Mouse (Mus musculus): ENCODE measurements around the gene Spcs2. TPM values are rescaled to one million over a fixed set of nuclear protein-coding genes. Genes with fewer than 3 reads are reported as not detected.
A peak's percentile ranks its signal among the peaks of the same experiment; 100 is the strongest.

Spcs2 gene
- polyA plus RNA-seq, 1 experiment, result 111 TPM

DNA sequence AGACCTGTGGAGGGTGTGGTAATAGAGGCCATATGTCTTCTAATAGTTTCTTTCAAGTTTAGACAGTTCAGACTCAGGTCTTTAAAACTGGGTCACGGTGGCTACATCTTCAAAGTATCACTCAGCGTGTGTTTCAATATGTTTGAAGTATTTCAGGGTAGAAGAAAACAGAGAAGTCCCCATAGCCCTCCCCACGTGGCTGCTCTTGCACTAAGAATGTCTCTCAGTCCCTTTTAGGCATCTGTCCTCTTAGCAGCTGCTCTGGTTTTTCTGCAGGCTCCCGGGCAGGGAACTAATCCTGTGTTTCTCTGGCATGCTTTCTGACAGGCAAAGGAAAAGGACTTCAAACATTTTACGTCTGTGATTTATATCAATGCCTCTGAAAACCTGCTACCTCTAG is 12.6 kb upstream of the Spcs2 start:
- Histone ChIP-seq H3K79me2 (ENCODE audit: control insufficient read depth, insufficient read depth) (no peaks in the 10 kb centered on the region), H3K4me2 (ENCODE audit: low read depth) (no peak overlapping the region), H3K4me3 (no peak overlapping the region), H3K36me3 (ENCODE audit: control insufficient read depth, insufficient read depth) (no peaks in the 10 kb centered on the region), H3ac (ENCODE audit: control insufficient read depth, insufficient read length) (no peak overlapping the region), H3K27me3 (ENCODE audit: control insufficient read depth, insufficient read depth, insufficient read length) (peaks cover 4% of the 10 kb centered on the region)
- no peak for TF ChIP-seq MAX (IDR thresholded peaks at IDR 0.05; ENCODE audit: low read depth)
- no peak for TF ChIP-seq TCF3 (IDR thresholded peaks at IDR 0.05; ENCODE audit: insufficient read length, low read depth)
- TF ChIP-seq MYOG (IDR thresholded peaks at IDR 0.05; ENCODE audit: control insufficient read depth in 1 of 3, insufficient read depth in 1 of 3, insufficient read length in 2 of 3, low read depth in 2 of 3), result peak in 1 of 3 experiments; percentile 85
- no peak for TF ChIP-seq POLR2A (IDR thresholded peaks at IDR 0.05; ENCODE audit: insufficient read length, low read depth)
- TF ChIP-seq CEBPB (IDR thresholded peaks at IDR 0.05; ENCODE audit: insufficient read depth, poor library complexity, severe bottlenecking), result no peak
- no peak for TF ChIP-seq SRF (IDR thresholded peaks at IDR 0.05; ENCODE audit: control insufficient read depth, insufficient read length, low read depth)
- no peak for TF ChIP-seq USF1 (IDR thresholded peaks at IDR 0.05; ENCODE audit: low read depth)
- TF ChIP-seq E2F4 (IDR thresholded peaks at IDR 0.05; ENCODE audit: insufficient read depth), result no peak
- TF ChIP-seq MYOD1 (IDR thresholded peaks at IDR 0.05; ENCODE audit: control insufficient read depth in 1 of 3, insufficient read length in 2 of 3, low read depth in 2 of 3), result peak in 1 of 3 experiments; percentile 28
- no peak for TF ChIP-seq POLR2AphosphoS2 (IDR thresholded peaks at IDR 0.05; ENCODE audit: insufficient read length, low read depth)
- TF ChIP-seq TCF12 (IDR thresholded peaks at IDR 0.05; ENCODE audit: insufficient read depth, poor library complexity, severe bottlenecking), result no peak
- TF ChIP-seq REST (IDR thresholded peaks at IDR 0.05; ENCODE audit: insufficient read depth, insufficient read length), result no peak

DNA sequence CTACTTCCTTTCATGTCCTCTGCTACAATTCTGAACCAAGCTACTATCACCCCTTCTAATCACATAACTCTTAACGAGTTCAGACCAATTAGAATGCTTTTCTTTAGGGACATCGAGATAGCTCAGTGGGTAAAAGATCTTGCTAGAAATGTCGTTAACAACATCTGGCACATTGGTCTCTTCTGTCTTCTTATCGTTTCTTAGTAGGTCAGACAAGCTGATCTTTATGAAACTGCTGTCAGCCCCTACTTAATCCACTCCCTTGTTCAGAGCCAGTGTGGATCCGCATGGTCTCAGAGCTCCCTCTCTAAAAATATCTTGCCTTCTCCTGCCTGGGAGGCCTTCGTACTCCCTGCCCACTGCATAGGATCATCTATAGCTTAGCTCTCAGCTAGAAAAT is 10.7 kb upstream of the Spcs2 start:
- TF ChIP-seq TCF12 (IDR thresholded peaks at IDR 0.05; ENCODE audit: insufficient read depth, poor library complexity, severe bottlenecking) (no peak), POLR2AphosphoS2 (IDR thresholded peaks at IDR 0.05; ENCODE audit: insufficient read length, low read depth) (no peak), CEBPB (IDR thresholded peaks at IDR 0.05; ENCODE audit: insufficient read depth, poor library complexity, severe bottlenecking) (no peak), MYOD1 (IDR thresholded peaks at IDR 0.05; ENCODE audit: control insufficient read depth in 1 of 3, insufficient read length in 2 of 3, low read depth in 2 of 3) (no peak), POLR2A (IDR thresholded peaks at IDR 0.05; ENCODE audit: insufficient read length, low read depth) (no peak), TCF3 (IDR thresholded peaks at IDR 0.05; ENCODE audit: insufficient read length, low read depth) (no peak), SRF (IDR thresholded peaks at IDR 0.05; ENCODE audit: control insufficient read depth, insufficient read length, low read depth) (no peak), MAX (IDR thresholded peaks at IDR 0.05; ENCODE audit: low read depth) (no peak), USF1 (IDR thresholded peaks at IDR 0.05; ENCODE audit: low read depth) (no peak), E2F4 (IDR thresholded peaks at IDR 0.05; ENCODE audit: insufficient read depth) (no peak)
- no peak overlapping the region for H3ac ChIP-seq (ENCODE audit: control insufficient read depth, insufficient read length)
- peaks cover 4% of the 10 kb centered on the region for H3K27me3 ChIP-seq (ENCODE audit: control insufficient read depth, insufficient read depth, insufficient read length)
- H3K4me2 ChIP-seq (ENCODE audit: low read depth), result no peak overlapping the region
- H3K36me3 ChIP-seq (ENCODE audit: control insufficient read depth, insufficient read depth), result no peaks in the 10 kb centered on the region
- H3K79me2 ChIP-seq (ENCODE audit: control insufficient read depth, insufficient read depth), result no peaks in the 10 kb centered on the region
- H3K4me3 ChIP-seq, result no peak overlapping the region

DNA sequence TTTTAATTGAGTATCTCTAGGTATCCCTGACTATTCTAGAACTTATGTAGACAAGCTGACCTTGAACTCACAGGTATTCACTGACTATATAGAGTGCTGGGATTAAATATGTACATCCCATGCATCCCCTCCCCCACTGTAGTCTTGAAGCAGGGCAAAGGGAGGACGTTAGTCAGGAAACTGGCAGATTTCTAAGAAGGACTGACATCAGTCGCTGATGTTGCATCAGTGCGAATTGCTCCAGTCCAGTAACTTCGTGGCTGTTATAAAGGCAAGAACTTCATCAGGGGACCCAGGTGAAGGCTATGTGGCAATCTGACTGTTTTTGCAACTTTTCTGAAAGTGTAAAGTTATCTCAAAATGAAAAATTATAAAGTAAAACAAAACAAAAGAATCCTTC is 6.0 kb upstream of the Spcs2 start:
- no peak overlapping the region for H3K4me3 ChIP-seq
- no peak overlapping the region for H3K4me2 ChIP-seq (ENCODE audit: low read depth)
- H3ac ChIP-seq (ENCODE audit: control insufficient read depth, insufficient read length), result no peak overlapping the region
- H3K27me3 ChIP-seq (ENCODE audit: control insufficient read depth, insufficient read depth, insufficient read length), result peaks cover 4% of the 10 kb centered on the region
- no peaks in the 10 kb centered on the region for H3K36me3 ChIP-seq (ENCODE audit: control insufficient read depth, insufficient read depth)
- H3K79me2 ChIP-seq (ENCODE audit: control insufficient read depth, insufficient read depth), result no peaks in the 10 kb centered on the region
- no peak for TF ChIP-seq SRF (IDR thresholded peaks at IDR 0.05; ENCODE audit: control insufficient read depth, insufficient read length, low read depth)
- no peak for TF ChIP-seq MYOG (IDR thresholded peaks at IDR 0.05; ENCODE audit: control insufficient read depth in 1 of 3, insufficient read depth in 1 of 3, insufficient read length in 2 of 3, low read depth in 2 of 3)
- TF ChIP-seq TCF3 (IDR thresholded peaks at IDR 0.05; ENCODE audit: insufficient read length, low read depth), result no peak
- TF ChIP-seq MAX (IDR thresholded peaks at IDR 0.05; ENCODE audit: low read depth), result no peak
- TF ChIP-seq MYOD1 (IDR thresholded peaks at IDR 0.05; ENCODE audit: control insufficient read depth in 1 of 3, insufficient read length in 2 of 3, low read depth in 2 of 3), result no peak
- TF ChIP-seq E2F4 (IDR thresholded peaks at IDR 0.05; ENCODE audit: insufficient read depth), result no peak
- TF ChIP-seq POLR2A (IDR thresholded peaks at IDR 0.05; ENCODE audit: insufficient read length, low read depth), result no peak
- TF ChIP-seq TCF12 (IDR thresholded peaks at IDR 0.05; ENCODE audit: insufficient read depth, poor library complexity, severe bottlenecking), result no peak
- no peak for TF ChIP-seq REST (IDR thresholded peaks at IDR 0.05; ENCODE audit: insufficient read depth, insufficient read length)
- no peak for TF ChIP-seq CEBPB (IDR thresholded peaks at IDR 0.05; ENCODE audit: insufficient read depth, poor library complexity, severe bottlenecking)
- no peak for TF ChIP-seq USF1 (IDR thresholded peaks at IDR 0.05; ENCODE audit: low read depth)
- no peak for TF ChIP-seq POLR2AphosphoS2 (IDR thresholded peaks at IDR 0.05; ENCODE audit: insufficient read length, low read depth)

DNA sequence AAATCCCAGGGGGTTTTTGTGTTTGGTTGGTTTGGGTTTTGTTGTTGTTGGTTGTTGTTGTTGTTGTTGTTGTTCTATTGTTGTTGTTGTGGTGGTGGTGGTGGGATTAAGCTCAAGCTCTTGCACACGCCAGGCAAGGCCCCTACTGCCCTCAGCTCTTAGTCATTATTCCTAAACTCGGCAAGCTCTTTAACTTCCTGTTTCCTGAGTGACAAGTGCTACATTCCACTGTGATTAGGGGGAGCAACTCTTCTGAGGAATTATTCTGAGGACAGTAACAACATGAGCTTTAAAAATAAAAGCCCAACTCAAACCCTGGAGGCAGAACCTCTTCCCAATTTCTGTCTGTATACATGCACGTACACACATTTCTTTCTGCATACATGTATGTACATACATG is 2.0 kb upstream of the Spcs2 start:
- TF ChIP-seq MYOD1 (IDR thresholded peaks at IDR 0.05; ENCODE audit: control insufficient read depth in 1 of 3, insufficient read length in 2 of 3, low read depth in 2 of 3) (no peak), POLR2A (IDR thresholded peaks at IDR 0.05; ENCODE audit: insufficient read length, low read depth) (no peak), TCF12 (IDR thresholded peaks at IDR 0.05; ENCODE audit: insufficient read depth, poor library complexity, severe bottlenecking) (no peak), MAX (IDR thresholded peaks at IDR 0.05; ENCODE audit: low read depth) (no peak), REST (IDR thresholded peaks at IDR 0.05; ENCODE audit: insufficient read depth, insufficient read length) (no peak), CEBPB (IDR thresholded peaks at IDR 0.05; ENCODE audit: insufficient read depth, poor library complexity, severe bottlenecking) (no peak), USF1 (IDR thresholded peaks at IDR 0.05; ENCODE audit: low read depth) (no peak), E2F4 (IDR thresholded peaks at IDR 0.05; ENCODE audit: insufficient read depth) (no peak), SRF (IDR thresholded peaks at IDR 0.05; ENCODE audit: control insufficient read depth, insufficient read length, low read depth) (no peak), POLR2AphosphoS2 (IDR thresholded peaks at IDR 0.05; ENCODE audit: insufficient read length, low read depth) (no peak), MYOG (IDR thresholded peaks at IDR 0.05; ENCODE audit: control insufficient read depth in 1 of 3, insufficient read depth in 1 of 3, insufficient read length in 2 of 3, low read depth in 2 of 3) (no peak), TCF3 (IDR thresholded peaks at IDR 0.05; ENCODE audit: insufficient read length, low read depth) (no peak)
- H3K36me3 ChIP-seq (ENCODE audit: control insufficient read depth, insufficient read depth), result no peaks in the 10 kb centered on the region
- no peaks in the 10 kb centered on the region for H3K27me3 ChIP-seq (ENCODE audit: control insufficient read depth, insufficient read depth, insufficient read length)
- no peak overlapping the region for H3K4me2 ChIP-seq (ENCODE audit: low read depth)
- no peak overlapping the region for H3K4me3 ChIP-seq
- H3ac ChIP-seq (ENCODE audit: control insufficient read depth, insufficient read length), result no peak overlapping the region
- no peaks in the 10 kb centered on the region for H3K79me2 ChIP-seq (ENCODE audit: control insufficient read depth, insufficient read depth)

Data from myocyte (in vitro differentiated cells).